Mouse (Mus musculus) G1E-ER4 (cell line): Measurements from ENCODE around the gene Iqcd. TPM values are rescaled to one million over a fixed set of nuclear protein-coding genes. Genes with fewer than 3 reads are reported as not detected.

Experiments used
- GATA1 ChIP-seq: IDR thresholded peaks from one replicate; pipeline ENCODE4 v1.8.0; 2012; ENCODE audit warnings: low read length, inconsistent platforms
- polyA plus RNA-seq: library from polyadenylated mRNA; stranded (reverse); fragments of >175 nt; gene quantifications from 2 replicates; pipeline ENCODE4 v1.2.3, GENCODE M21; 2012

Iqcd gene
- polyA plus RNA-seq, 1 experiment, result 1.2 TPM

GRCm38 (mm10) chr5:120652915-120653701 lies 64.3 kb downstream of the Iqcd start:
- no peak for TF ChIP-seq GATA1

- TF ChIP-seq GATA1, result no peak
Observed at GRCm38 (mm10) chr5:120653873-120654272, 65.1 kb downstream of the Iqcd start.

DNA sequence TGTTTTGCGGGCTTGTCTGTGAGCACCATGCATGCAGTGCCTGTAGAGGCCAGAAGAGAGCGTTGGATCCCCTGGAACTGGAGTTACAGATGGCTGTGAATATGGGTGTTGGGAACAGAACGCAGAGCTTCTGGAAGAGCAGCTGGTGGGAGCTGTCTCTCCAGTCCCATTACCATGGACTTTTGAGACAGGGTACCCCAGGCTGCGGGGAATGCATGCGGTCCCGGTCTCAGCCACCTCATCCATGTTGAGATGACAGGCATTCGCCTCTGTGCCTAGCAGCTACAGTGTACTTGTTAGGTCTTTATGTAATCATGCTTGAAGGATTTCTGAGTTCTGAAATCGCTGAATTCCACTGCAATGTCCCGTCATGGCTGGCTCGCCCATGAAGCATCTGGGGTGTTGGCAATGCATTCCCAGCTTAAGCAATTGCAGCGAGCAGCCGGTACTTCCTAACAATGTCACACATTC lies 67.5 kb downstream of the Iqcd start:
- no peak for TF ChIP-seq GATA1

Other genes with a start within 250 kb of the Iqcd start
- not detected in 2 replicates for gene Lhx5, start 157.3 kb upstream of the Iqcd start, polyA plus RNA-seq
- 0.06 and 0.29 TPM in 2 replicates for gene Sdsl, start 116.2 kb upstream of the Iqcd start, polyA plus RNA-seq
- gene Sds, start 112.5 kb upstream of the Iqcd start, polyA plus RNA-seq, result not detected in 2 replicates
- 23.7 and 28.7 TPM in 2 replicates for gene Plbd2, start 85.4 kb upstream of the Iqcd start, polyA plus RNA-seq
- gene Slc8b1, start 77.8 kb upstream of the Iqcd start, polyA plus RNA-seq, result 1.3 and 1.6 TPM in 2 replicates
- 52.9 and 59.4 TPM in 2 replicates for gene Tpcn1, start 343 bp upstream of the Iqcd start, polyA plus RNA-seq
- gene Rita1, start 23.6 kb downstream of the Iqcd start, polyA plus RNA-seq, result 49.2 and 58.5 TPM in 2 replicates
- 108 and 126 TPM in 2 replicates for gene Ddx54, start 23.7 kb downstream of the Iqcd start, polyA plus RNA-seq
- not detected in 2 replicates for gene Cfap73, start 45.2 kb downstream of the Iqcd start, polyA plus RNA-seq
- gene Rasal1, start 59.8 kb downstream of the Iqcd start, polyA plus RNA-seq, result 6.4 and 8.1 TPM in 2 replicates
- gene Dtx1, start 122.9 kb downstream of the Iqcd start, polyA plus RNA-seq, result 0.10 and 0.19 TPM in 2 replicates
- 0.03 TPM in 1 of 2 replicates, not detected in the other for gene Oas2, start 160.8 kb downstream of the Iqcd start, polyA plus RNA-seq
- 0.12 and 0.22 TPM in 2 replicates for gene Oas3, start 188.6 kb downstream of the Iqcd start, polyA plus RNA-seq
- not detected in 2 replicates for gene Oas1e, start 206.5 kb downstream of the Iqcd start, polyA plus RNA-seq
- 0.09 and 0.18 TPM in 2 replicates for gene Oas1c, start 223.5 kb downstream of the Iqcd start, polyA plus RNA-seq